Mouse (Mus musculus): ENCODE results near the gene Terb1. TPM values are rescaled to one million over a fixed set of nuclear protein-coding genes. Genes with fewer than 3 reads are reported as not detected.
A peak's percentile ranks its signal among the peaks of the same experiment; 100 is the strongest.

The Terb1 gene
- total RNA-seq (2021) = not detected in 2 replicates
- long read RNA-seq, partial matches to known transcripts = 0 of 1 reads
- long read RNA-seq, other reads (novel, unspliced or antisense) = 1 of 1 reads

GRCm38 (mm10) chr8:104509061-104510006 lies at the start of gene Terb1:
TSS of gene Terb1 (minus strand) at chr8:104509910.
- peak; percentile 45 for DNase-seq

GRCm38 (mm10) chr8:104557226-104557625 lies 47.5 kb upstream of the Terb1 start:
- no peak for DNase-seq

- DNase-seq = no peak
Observed at GRCm38 (mm10) chr8:104555191-104555590, 45.5 kb upstream of the Terb1 start.

- no peak for DNase-seq
Observed at GRCm38 (mm10) chr8:104543440-104544045, 33.8 kb upstream of the Terb1 start.

GRCm38 (mm10) chr8:104542160-104542559 lies 32.5 kb upstream of the Terb1 start:
- no peak for DNase-seq

- no peak for DNase-seq
Observed at GRCm38 (mm10) chr8:104541515-104541880, 31.8 kb upstream of the Terb1 start.

- DNase-seq = peak; percentile 28
Observed at GRCm38 (mm10) chr8:104540710-104541514, 31.2 kb upstream of the Terb1 start.

GRCm38 (mm10) chr8:104540238-104540637 lies 30.5 kb upstream of the Terb1 start:
- no peak for DNase-seq

GRCm38 (mm10) chr8:104539566-104539965 lies 29.9 kb upstream of the Terb1 start:
- DNase-seq = peak; percentile 51

GRCm38 (mm10) chr8:104538896-104539295 lies 29.2 kb upstream of the Terb1 start:
- DNase-seq = no peak

- no peak for DNase-seq
Observed at GRCm38 (mm10) chr8:104536028-104536427, 26.3 kb upstream of the Terb1 start.

- no peak for DNase-seq
Observed at GRCm38 (mm10) chr8:104535378-104535777, 25.7 kb upstream of the Terb1 start.

- no peak for DNase-seq
Observed at GRCm38 (mm10) chr8:104534779-104535141, 25.1 kb upstream of the Terb1 start.

- DNase-seq = peak; percentile 95
Observed at GRCm38 (mm10) chr8:104533971-104534778, 24.5 kb upstream of the Terb1 start, which contains the start of the genes Nae1 and Car7. TSS of gene Nae1 (minus strand) at chr8:104534637. TSS of gene Car7 (plus strand) at chr8:104534689.

GRCm38 (mm10) chr8:104533551-104533950 lies 23.8 kb upstream of the Terb1 start:
- DNase-seq = no peak

GRCm38 (mm10) chr8:104529671-104530070 lies 20.0 kb upstream of the Terb1 start:
- no peak for DNase-seq

GRCm38 (mm10) chr8:104517872-104518271 lies 8.2 kb upstream of the Terb1 start:
- DNase-seq = no peak

GRCm38 (mm10) chr8:104510134-104510533 lies 424 bp upstream of the Terb1 start:
- DNase-seq = no peak

GRCm38 (mm10) chr8:104479091-104479490 lies 30.6 kb downstream of the Terb1 start:
- DNase-seq = no peak

- no peak for DNase-seq
Observed at GRCm38 (mm10) chr8:104472465-104472864, 37.2 kb downstream of the Terb1 start.

GRCm38 (mm10) chr8:104467463-104467862 lies 42.2 kb downstream of the Terb1 start:
- no peak for DNase-seq

- DNase-seq = no peak
Observed at GRCm38 (mm10) chr8:104452177-104452576, 57.5 kb downstream of the Terb1 start.
